Mouse (Mus musculus): ENCODE data around the gene T.
"Not testable (repeated sequence)": the region's sequence is repeated elsewhere in the genome, so short reads cannot be mapped to it uniquely, and the experiment has no call there.

Gene T

DNA sequence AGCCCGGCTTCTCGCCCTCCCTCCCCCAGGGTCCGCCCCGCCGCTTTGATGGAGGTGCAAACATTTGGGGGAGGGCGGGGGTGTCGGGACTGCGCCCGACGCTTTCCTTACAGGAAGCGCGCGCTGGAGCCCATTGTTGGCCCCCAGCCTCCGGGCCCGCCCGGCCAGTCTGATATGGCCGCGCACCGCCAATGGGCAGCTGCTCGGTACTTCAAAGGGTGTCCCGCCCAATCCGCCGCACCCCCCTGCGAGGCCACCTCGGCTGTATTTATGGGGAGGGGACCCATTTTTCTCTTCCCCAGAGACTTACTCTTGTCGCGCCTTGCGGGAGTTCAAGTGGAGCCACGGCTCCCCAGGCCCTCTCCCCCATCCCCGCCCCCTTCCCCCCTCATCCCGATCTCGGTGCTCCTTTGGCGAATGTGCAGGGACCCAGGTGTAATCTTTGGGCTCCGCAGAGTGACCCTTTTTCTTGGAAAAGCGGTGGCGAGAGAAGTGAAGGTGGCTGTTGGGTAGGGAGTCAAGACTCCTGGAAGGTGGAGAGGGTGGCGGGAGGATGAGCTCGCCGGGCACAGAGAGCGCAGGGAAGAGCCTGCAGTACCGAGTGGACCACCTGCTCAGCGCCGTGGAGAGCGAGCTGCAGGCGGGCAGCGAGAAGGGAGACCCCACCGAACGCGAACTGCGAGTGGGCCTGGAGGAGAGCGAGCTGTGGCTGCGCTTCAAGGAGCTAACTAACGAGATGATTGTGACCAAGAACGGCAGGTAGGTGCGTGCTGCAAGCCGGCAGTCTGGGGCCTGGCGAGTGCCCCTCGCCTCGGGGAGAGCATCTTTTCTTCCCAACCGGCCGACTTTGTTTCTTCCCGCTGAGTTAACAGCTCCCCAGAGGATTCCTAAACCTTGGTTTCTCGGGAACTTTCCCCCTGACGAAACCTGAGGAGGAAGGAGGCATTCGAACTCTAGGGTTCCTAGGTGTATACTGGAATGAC, at the start of gene T:
T (plus strand) TSS at position 446 of the 983 bp plus-strand sequence.
- in situ Hi-C loops (cut with MboI, MseI): no loop called here

DNA sequence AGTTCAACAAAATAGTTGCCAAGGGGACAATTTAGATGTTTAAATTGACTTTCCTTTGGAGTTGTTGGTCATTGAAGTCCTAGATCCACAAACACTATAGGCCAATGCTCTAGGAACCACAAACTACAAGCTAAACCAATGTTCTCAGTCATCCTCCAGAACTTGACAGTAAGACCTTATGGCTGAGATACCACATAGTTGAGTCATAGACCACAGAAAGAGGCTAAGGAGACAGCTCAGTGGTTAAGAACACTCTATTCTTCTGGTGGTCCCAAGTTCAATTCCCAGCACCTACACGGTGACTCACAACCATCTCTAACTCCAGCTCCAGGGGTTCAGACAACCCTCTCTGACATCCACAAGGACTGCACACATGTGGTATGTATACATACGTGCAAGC, 48.8 kb upstream of the T start:
- in situ Hi-C loops (cut with MboI, MseI): loop anchor here (10.0 kb wide), 1 partner anchor 121 kb away; no protein-coding TSS in a partner anchor

GRCm38 (mm10) chr17:8388463-8388862, 45.8 kb upstream of the T start:
- in situ Hi-C loops (cut with MboI, MseI): loop anchor here (10.0 kb wide), 1 partner anchor 124 kb away; no protein-coding TSS in a partner anchor

GRCm38 (mm10) chr17:8388990-8389789, 45.0 kb upstream of the T start:
- in situ Hi-C loops (cut with MboI, MseI): loop anchor here (10.0 kb wide), 1 partner anchor 124 kb away; no protein-coding TSS in a partner anchor

DNA sequence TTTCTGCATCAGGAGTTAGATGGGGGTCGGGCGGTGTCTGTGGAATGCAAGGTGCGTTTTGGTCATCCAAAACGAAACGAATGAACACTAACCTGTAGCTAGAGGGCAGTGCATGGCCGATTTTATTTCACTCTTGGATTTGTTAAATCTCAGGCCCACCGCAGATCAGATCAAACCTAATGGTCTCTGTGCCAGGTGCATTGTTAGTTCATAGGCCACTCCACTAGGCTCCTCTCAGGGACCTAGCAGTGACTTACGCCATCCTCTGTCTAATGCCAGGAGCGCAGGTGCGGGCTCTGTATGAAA, 44.5 kb upstream of the T start:
- in situ Hi-C loops (cut with MboI, MseI): loop anchor here (10.0 kb wide), 1 partner anchor 125 kb away; no protein-coding TSS in a partner anchor

DNA sequence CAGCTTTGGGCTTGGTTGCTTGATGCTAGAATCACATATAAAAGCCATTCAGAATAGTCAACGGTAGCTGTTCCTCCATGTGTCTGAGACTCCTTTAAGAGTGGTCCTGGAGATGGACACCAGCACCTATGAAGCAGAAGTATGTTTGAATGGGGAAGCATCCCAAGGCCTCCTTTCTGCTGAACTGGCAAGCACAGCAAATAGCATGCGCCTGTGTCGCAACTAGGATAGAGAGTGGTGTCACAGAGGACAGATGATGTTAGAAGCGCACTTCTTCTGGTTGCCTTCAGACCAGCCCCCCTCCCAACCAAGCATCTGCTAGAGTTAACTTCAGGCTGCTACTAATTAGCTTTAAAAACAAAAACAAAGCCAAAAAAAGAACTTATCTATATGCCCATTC, 43.7 kb upstream of the T start:
- in situ Hi-C loops (cut with MboI, MseI): no loop called here

- in situ Hi-C loops (cut with MboI, MseI): no loop called here
Observed at GRCm38 (mm10) chr17:8396371-8396770, 37.9 kb upstream of the T start.

DNA sequence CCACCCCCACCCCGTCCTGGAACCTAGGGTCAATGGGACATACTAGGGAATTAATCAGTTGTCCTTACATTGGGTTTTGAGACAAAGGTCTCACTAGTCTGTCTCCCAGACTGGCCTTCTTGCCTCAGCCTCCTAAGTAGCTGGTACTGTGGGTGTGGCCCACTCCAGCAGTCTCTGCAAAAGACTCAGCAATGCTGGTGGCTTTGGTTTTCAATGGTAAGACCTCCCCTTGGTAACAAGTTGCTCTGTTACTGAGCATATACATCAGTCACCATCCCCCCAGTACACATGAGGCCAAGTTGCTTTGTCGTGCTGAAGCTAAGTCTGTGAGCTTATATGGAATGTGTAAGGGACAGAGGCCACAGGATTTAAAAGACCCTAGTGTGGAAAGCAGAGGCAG, 36.3 kb upstream of the T start:
- in situ Hi-C loops (cut with MboI, MseI): no loop called here

DNA sequence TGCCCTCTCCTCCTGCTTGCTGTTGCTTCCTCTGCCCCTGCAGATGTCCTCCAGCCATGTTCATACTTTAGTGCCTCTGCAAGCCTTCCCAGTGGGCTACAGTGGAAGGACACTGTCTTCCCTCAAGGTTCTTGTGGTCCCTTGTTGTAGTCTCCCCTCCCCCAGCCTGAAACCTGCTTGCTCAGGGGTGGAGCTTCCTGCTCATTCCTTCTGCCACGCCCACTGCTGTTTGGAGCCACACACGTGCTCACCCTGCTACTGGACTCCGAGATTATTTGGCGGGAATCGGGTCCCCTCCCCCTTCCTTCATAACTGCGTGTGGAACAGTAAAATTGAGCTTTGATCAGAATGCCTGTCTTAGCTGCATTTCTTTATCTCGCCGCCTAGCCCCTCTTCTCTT, 30.3 kb upstream of the T start:
- in situ Hi-C loops (cut with MboI, MseI): not testable (repeated sequence)

- in situ Hi-C loops (cut with MboI, MseI): no loop called here
Observed at GRCm38 (mm10) chr17:8406285-8406684, 27.9 kb upstream of the T start.

DNA sequence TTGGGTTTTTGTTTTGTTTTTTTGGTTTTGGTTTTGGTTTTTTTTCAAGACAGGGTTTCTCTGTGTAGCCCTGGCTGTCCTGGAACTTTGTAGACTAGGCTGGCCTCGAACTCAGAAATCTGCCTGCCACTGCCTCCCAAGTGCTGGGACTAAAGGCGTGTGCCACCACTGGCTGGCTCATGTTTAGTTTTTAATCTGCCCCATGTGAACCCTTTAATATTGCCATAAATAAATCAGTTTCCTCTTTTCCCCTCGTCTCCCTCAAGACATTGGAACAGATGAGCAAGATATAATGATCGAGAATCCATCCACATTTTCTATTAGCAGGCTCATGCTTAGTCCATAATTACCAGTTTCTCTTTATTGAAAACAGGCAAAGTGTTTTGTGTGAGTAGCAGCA, 26.2 kb upstream of the T start:
- in situ Hi-C loops (cut with MboI, MseI): not testable (repeated sequence)

DNA sequence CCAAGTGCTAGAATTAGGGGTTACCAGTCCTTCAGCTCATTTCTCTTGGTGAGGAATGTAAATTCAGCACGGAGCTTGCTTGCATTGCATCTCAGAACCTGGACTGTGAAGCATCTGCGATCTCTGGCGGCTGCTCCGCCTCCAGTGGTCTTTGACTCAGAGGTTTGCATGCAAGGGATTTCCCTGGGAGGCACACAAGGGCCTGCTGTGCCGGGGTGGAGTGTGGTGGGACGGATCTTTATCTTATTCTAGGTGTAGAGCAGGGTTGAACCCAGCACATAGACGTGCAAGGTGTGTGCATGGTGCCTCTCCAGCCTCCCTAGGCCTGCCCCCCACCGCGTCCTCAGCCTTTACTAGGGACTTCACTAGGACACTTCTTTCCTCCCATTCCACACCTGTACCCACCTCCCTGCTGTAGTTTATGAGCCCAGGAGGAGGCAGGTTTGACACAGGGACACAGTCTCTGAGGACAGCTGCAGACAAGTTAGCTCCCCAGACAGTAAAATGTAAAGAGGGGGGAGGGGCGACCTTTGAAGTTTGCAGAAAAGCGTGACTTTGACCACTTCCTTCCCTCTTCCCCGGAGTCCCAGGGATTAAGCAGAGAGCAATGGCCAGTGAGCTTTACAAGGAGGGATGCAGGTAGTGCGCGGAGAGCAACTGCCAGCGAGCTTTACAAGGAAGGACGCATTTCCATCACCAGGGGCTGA, 25.5 kb upstream of the T start:
- in situ Hi-C loops (cut with MboI, MseI): no loop called here

DNA sequence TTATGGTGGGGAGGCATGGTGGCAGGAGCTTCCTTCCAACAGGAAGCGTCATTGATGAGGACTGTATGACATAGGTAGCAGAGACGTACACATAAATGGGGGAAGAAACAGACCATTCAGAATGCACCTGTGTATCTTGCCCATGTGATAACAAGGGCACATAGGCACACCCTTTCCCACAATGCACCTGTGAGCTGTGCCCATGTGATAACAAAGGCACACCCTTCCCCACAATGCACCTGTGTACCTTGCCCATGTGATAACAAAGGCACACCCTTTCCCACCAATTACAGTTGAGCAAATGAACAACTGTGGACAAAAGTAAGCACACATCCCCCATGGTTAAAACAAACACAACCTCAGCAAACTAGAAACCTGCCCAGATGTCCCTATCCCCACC, 23.9 kb upstream of the T start:
- in situ Hi-C loops (cut with MboI, MseI): no loop called here

- in situ Hi-C loops (cut with MboI, MseI): no loop called here
Observed at GRCm38 (mm10) chr17:8413656-8414055, 20.6 kb upstream of the T start.

GRCm38 (mm10) chr17:8415533-8415932, 18.7 kb upstream of the T start:
- in situ Hi-C loops (cut with MboI, MseI): no loop called here

DNA sequence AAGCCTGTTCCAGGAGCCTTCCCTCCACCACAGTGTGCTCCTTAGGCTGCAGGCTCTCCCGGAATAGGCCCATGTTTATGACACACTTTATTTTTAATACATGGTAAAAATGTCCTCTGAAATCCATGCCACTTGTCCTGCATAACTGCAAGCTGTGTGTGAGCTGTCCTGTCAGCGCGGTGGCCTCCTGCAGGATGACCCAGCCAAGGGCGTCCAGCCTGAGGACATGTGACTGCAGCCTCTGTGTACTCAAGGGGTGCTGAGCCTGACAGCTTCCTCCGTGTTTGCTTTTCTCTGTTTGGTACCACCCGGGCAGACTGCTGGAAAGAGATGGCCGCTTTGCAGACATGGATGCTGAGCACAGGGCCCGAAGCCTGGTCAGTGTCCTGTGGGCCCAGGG, 17.4 kb upstream of the T start:
- in situ Hi-C loops (cut with MboI, MseI): no loop called here

GRCm38 (mm10) chr17:8420739-8421138, 13.5 kb upstream of the T start:
- in situ Hi-C loops (cut with MboI, MseI): no loop called here

DNA sequence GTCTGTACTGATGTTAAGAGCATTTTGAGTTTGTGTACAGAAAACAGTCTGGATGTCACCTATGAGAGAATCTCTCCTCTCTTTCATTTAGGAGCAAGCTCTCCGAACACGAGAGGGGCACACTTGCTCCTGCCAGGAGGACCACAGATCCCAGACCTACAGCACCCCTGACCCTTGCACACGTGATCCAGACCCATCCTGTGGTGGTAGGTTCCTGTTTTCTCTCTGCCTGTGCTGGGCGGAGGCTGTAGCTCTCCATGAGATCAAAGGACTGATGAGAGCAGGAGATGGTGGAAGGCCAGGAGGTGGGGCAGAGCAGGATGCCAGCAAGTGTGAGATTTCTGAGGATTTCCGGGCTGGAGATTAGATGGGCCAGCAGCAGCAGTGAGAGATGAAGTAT, 12.7 kb upstream of the T start:
- in situ Hi-C loops (cut with MboI, MseI): no loop called here

- in situ Hi-C loops (cut with MboI, MseI): no loop called here
Observed at GRCm38 (mm10) chr17:8423283-8423682, 10.9 kb upstream of the T start.

- in situ Hi-C loops (cut with MboI, MseI): no loop called here
Observed at GRCm38 (mm10) chr17:8429436-8429835, 4.8 kb upstream of the T start.

DNA sequence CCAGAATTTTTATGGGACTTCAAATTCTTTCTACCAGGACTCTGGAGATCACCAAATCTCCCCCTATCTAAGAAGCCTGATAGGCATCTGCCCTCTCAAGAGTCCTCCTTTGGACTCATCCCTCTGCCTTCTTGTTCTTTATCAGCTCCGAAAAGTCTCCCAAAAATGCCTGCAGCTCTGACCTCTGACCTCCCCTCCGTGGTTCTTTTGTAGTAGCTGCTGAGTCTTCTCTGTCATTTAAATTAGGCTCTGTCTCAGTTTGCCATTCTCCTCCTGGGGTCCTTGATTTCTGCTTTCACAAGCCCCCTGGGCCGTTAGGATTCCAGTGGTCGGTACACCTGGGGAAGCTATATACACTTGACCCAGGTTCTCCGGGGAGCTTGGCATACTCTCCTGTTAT, 4.3 kb upstream of the T start:
- in situ Hi-C loops (cut with MboI, MseI): no loop called here

Data from regulatory T cell (primary cell).